Mouse (Mus musculus): ENCODE measurements at regions not wholly inside any gene's neighbourhood (a gene's known extent, or its start where the extent isn't known, plus 50 kb on each side); places are given as distances from the start of the nearest gene placed in this dataset.
"Not testable (repeated sequence)": the region's sequence is repeated elsewhere in the genome, so short reads cannot be mapped to it uniquely, and the experiment has no call there.

GRCm38 (mm10) chr2:53440301-53440700, 248.8 kb downstream of the Arl6ip6 start:
- not testable (repeated sequence) for H3K27me3 ChIP-seq (ENCODE audit: control insufficient read depth, insufficient read depth, low read depth, low read length); H3K4me3 ChIP-seq (ENCODE audit: low read depth, low read length); H3K27ac ChIP-seq (ENCODE audit: low read length); ATAC-seq (ENCODE audit: low read depth); H3K36me3 ChIP-seq (ENCODE audit: control insufficient read depth, insufficient read depth); H3K4me1 ChIP-seq (ENCODE audit: control insufficient read depth, low read depth, low read length); H3K9ac ChIP-seq (ENCODE audit: low read depth, low read length); H3K9me3 ChIP-seq (replicated peaks; ENCODE audit: control insufficient read depth, low read length); H3K4me2 ChIP-seq (ENCODE audit: low read depth, low read length)
- WGBS (ENCODE audit: insufficient replicate concordance), result 25% methylated on average over 3 of the region's 3 CpGs

GRCm38 (mm10) chr2:53460265-53460664, 268.7 kb downstream of the Arl6ip6 start:
- no peak overlapping the region for H3K4me2 ChIP-seq (ENCODE audit: low read depth, low read length)
- H3K4me1 ChIP-seq (ENCODE audit: control insufficient read depth, low read depth, low read length), result no peaks in the 10 kb centered on the region
- no peaks in the 10 kb centered on the region for H3K27me3 ChIP-seq (ENCODE audit: control insufficient read depth, insufficient read depth, low read depth, low read length)
- H3K9me3 ChIP-seq (replicated peaks; ENCODE audit: control insufficient read depth, low read length), result no peaks in the 10 kb centered on the region
- no peak for ATAC-seq (ENCODE audit: low read depth)
- WGBS (ENCODE audit: insufficient replicate concordance), result 50% methylated on average over 3 of the region's 3 CpGs
- no peak overlapping the region for H3K9ac ChIP-seq (ENCODE audit: low read depth, low read length)
- no peaks in the 10 kb centered on the region for H3K36me3 ChIP-seq (ENCODE audit: control insufficient read depth, insufficient read depth)
- no peak overlapping the region for H3K4me3 ChIP-seq (ENCODE audit: low read depth, low read length)
- H3K27ac ChIP-seq (ENCODE audit: low read length), result no peak overlapping the region

- Histone ChIP-seq H3K27me3 (ENCODE audit: control insufficient read depth, insufficient read depth, low read depth, low read length) (no peaks in the 10 kb centered on the region), H3K9me3 (replicated peaks; ENCODE audit: control insufficient read depth, low read length) (no peaks in the 10 kb centered on the region), H3K4me2 (ENCODE audit: low read depth, low read length) (no peak overlapping the region), H3K27ac (ENCODE audit: low read length) (no peak overlapping the region), H3K4me1 (ENCODE audit: control insufficient read depth, low read depth, low read length) (no peaks in the 10 kb centered on the region), H3K4me3 (ENCODE audit: low read depth, low read length) (no peak overlapping the region), H3K36me3 (ENCODE audit: control insufficient read depth, insufficient read depth) (no peaks in the 10 kb centered on the region), H3K9ac (ENCODE audit: low read depth, low read length) (no peak overlapping the region)
- 63% methylated on average over 4 of the region's 4 CpGs for WGBS (ENCODE audit: insufficient replicate concordance)
- no peak for ATAC-seq (ENCODE audit: low read depth)
Observed at GRCm38 (mm10) chr2:53474455-53474854, 282.9 kb downstream of the Arl6ip6 start.

GRCm38 (mm10) chr2:53479051-53479450, 287.5 kb downstream of the Arl6ip6 start:
- not testable (repeated sequence) for H3K9me3 ChIP-seq (replicated peaks; ENCODE audit: control insufficient read depth, low read length); H3K4me1 ChIP-seq (ENCODE audit: control insufficient read depth, low read depth, low read length); H3K4me2 ChIP-seq (ENCODE audit: low read depth, low read length); H3K27ac ChIP-seq (ENCODE audit: low read length); H3K9ac ChIP-seq (ENCODE audit: low read depth, low read length); ATAC-seq (ENCODE audit: low read depth); H3K27me3 ChIP-seq (ENCODE audit: control insufficient read depth, insufficient read depth, low read depth, low read length); H3K4me3 ChIP-seq (ENCODE audit: low read depth, low read length); H3K36me3 ChIP-seq (ENCODE audit: control insufficient read depth, insufficient read depth)
- 13% methylated on average over 4 of the region's 4 CpGs for WGBS (ENCODE audit: insufficient replicate concordance)

- 63% methylated on average over 1 of the region's 1 CpGs for WGBS (ENCODE audit: insufficient replicate concordance)
- H3K4me1 ChIP-seq (ENCODE audit: control insufficient read depth, low read depth, low read length), result no peaks in the 10 kb centered on the region
Observed at GRCm38 (mm10) chr2:53488301-53488700, 296.8 kb downstream of the Arl6ip6 start.

GRCm38 (mm10) chr2:53490805-53491585, 299.5 kb downstream of the Arl6ip6 start:
- Histone ChIP-seq H3K4me2 (ENCODE audit: low read depth, low read length) (no peak overlapping the region), H3K27ac (ENCODE audit: low read length) (no peak overlapping the region)
- WGBS (ENCODE audit: insufficient replicate concordance), result 54% methylated on average over 4 of the region's 4 CpGs

More at GRCm38 (mm10) chr2:53488301-53488700, 296.8 kb downstream of the Arl6ip6 start:
- H3K36me3 ChIP-seq (ENCODE audit: control insufficient read depth, insufficient read depth), result no peaks in the 10 kb centered on the region
- H3K27ac ChIP-seq (ENCODE audit: low read length), result no peak overlapping the region
- H3K4me2 ChIP-seq (ENCODE audit: low read depth, low read length), result no peak overlapping the region
- no peaks in the 10 kb centered on the region for H3K9me3 ChIP-seq (replicated peaks; ENCODE audit: control insufficient read depth, low read length)
- no peak overlapping the region for H3K9ac ChIP-seq (ENCODE audit: low read depth, low read length)
- no peaks in the 10 kb centered on the region for H3K27me3 ChIP-seq (ENCODE audit: control insufficient read depth, insufficient read depth, low read depth, low read length)
- ATAC-seq (ENCODE audit: low read depth), result no peak
- no peak overlapping the region for H3K4me3 ChIP-seq (ENCODE audit: low read depth, low read length)

GRCm38 (mm10) chr2:53492788-53493187, 301.3 kb downstream of the Arl6ip6 start:
- Histone ChIP-seq H3K4me2 (ENCODE audit: low read depth, low read length) (no peak overlapping the region), H3K9ac (ENCODE audit: low read depth, low read length) (no peak overlapping the region), H3K36me3 (ENCODE audit: control insufficient read depth, insufficient read depth) (no peaks in the 10 kb centered on the region), H3K27ac (ENCODE audit: low read length) (no peak overlapping the region), H3K4me1 (ENCODE audit: control insufficient read depth, low read depth, low read length) (no peaks in the 10 kb centered on the region), H3K9me3 (replicated peaks; ENCODE audit: control insufficient read depth, low read length) (no peaks in the 10 kb centered on the region), H3K27me3 (ENCODE audit: control insufficient read depth, insufficient read depth, low read depth, low read length) (no peaks in the 10 kb centered on the region), H3K4me3 (ENCODE audit: low read depth, low read length) (no peak overlapping the region)
- ATAC-seq (ENCODE audit: low read depth), result no peak
- WGBS (ENCODE audit: insufficient replicate concordance), result 62% methylated on average over 2 of the region's 2 CpGs

More at GRCm38 (mm10) chr2:53490805-53491585, 299.5 kb downstream of the Arl6ip6 start:
- no peaks in the 10 kb centered on the region for H3K27me3 ChIP-seq (ENCODE audit: control insufficient read depth, insufficient read depth, low read depth, low read length)
- no peak overlapping the region for H3K9ac ChIP-seq (ENCODE audit: low read depth, low read length)
- H3K36me3 ChIP-seq (ENCODE audit: control insufficient read depth, insufficient read depth), result no peaks in the 10 kb centered on the region
- no peaks in the 10 kb centered on the region for H3K9me3 ChIP-seq (replicated peaks; ENCODE audit: control insufficient read depth, low read length)
- no peak for ATAC-seq (ENCODE audit: low read depth)
- no peaks in the 10 kb centered on the region for H3K4me1 ChIP-seq (ENCODE audit: control insufficient read depth, low read depth, low read length)
- no peak overlapping the region for H3K4me3 ChIP-seq (ENCODE audit: low read depth, low read length)

- 46% methylated on average over 14 of the region's 14 CpGs for WGBS (ENCODE audit: insufficient replicate concordance)
- ATAC-seq (ENCODE audit: low read depth), result no peak
- Histone ChIP-seq H3K36me3 (ENCODE audit: control insufficient read depth, insufficient read depth) (no peaks in the 10 kb centered on the region), H3K9me3 (replicated peaks; ENCODE audit: control insufficient read depth, low read length) (no peaks in the 10 kb centered on the region), H3K4me3 (ENCODE audit: low read depth, low read length) (no peak overlapping the region), H3K27me3 (ENCODE audit: control insufficient read depth, insufficient read depth, low read depth, low read length) (no peaks in the 10 kb centered on the region), H3K9ac (ENCODE audit: low read depth, low read length) (no peak overlapping the region), H3K4me2 (ENCODE audit: low read depth, low read length) (no peak overlapping the region), H3K4me1 (ENCODE audit: control insufficient read depth, low read depth, low read length) (no peaks in the 10 kb centered on the region), H3K27ac (ENCODE audit: low read length) (no peak overlapping the region)
Observed at GRCm38 (mm10) chr2:53501657-53502274, 310.2 kb downstream of the Arl6ip6 start.

- no peak overlapping the region for H3K9ac ChIP-seq (ENCODE audit: low read depth, low read length)
- WGBS (ENCODE audit: insufficient replicate concordance), result 42% methylated on average over 4 of the region's 4 CpGs
- no peak overlapping the region for H3K27ac ChIP-seq (ENCODE audit: low read length)
- no peak for ATAC-seq (ENCODE audit: low read depth)
- H3K4me3 ChIP-seq (ENCODE audit: low read depth, low read length), result no peak overlapping the region
- no peak overlapping the region for H3K4me2 ChIP-seq (ENCODE audit: low read depth, low read length)
- no peaks in the 10 kb centered on the region for H3K4me1 ChIP-seq (ENCODE audit: control insufficient read depth, low read depth, low read length)
- no peaks in the 10 kb centered on the region for H3K36me3 ChIP-seq (ENCODE audit: control insufficient read depth, insufficient read depth)
- no peaks in the 10 kb centered on the region for H3K27me3 ChIP-seq (ENCODE audit: control insufficient read depth, insufficient read depth, low read depth, low read length)
- H3K9me3 ChIP-seq (replicated peaks; ENCODE audit: control insufficient read depth, low read length), result no peaks in the 10 kb centered on the region
Observed at GRCm38 (mm10) chr2:53502275-53502667, 310.7 kb downstream of the Arl6ip6 start.
